Mouse (Mus musculus) midbrain, embryonic 10.5 days (tissue): Measurements from ENCODE around the gene Gmds. TPM values are rescaled to one million over a fixed set of nuclear protein-coding genes. Genes with fewer than 3 reads are reported as not detected.

Experiments
- DNase-seq: peaks from one replicate; pipeline ENCODE4 v3.0.0-alpha.2; 2017; ENCODE audit warnings: low spot score
- H3K27ac ChIP-seq: fragments of 300-500 bp; sonication (generic); replicated peaks from 2 replicates; pipeline ENCODE4 v1.5.1; 2016; ENCODE audit warnings: mild to moderate bottlenecking
- H3K27me3 ChIP-seq: fragments of 300-500 bp; sonication (generic); 2 replicates; pipeline ENCODE4 v1.6.1; 2016; ENCODE audit warnings: low read depth, mild to moderate bottlenecking; ENCODE audit not compliant: poor library complexity, severe bottlenecking
- H3K36me3 ChIP-seq: fragments of 300-500 bp; sonication (generic); 2 replicates; pipeline ENCODE4 v1.6.1; 2016; ENCODE audit warnings: mild to moderate bottlenecking, moderate library complexity
- H3K4me1 ChIP-seq: fragments of 300-500 bp; sonication (generic); 2 replicates; pipeline ENCODE4 v1.6.1; 2016
- H3K4me3 ChIP-seq: fragments of 300-500 bp; sonication (generic); 2 replicates; pipeline ENCODE4 v1.5.1; 2016; ENCODE audit warnings: mild to moderate bottlenecking, moderate library complexity
- H3K9me3 ChIP-seq: fragments of 300-500 bp; sonication (generic); replicated peaks from 2 replicates; pipeline ENCODE4 v1.6.1; 2016; ENCODE audit warnings: mild to moderate bottlenecking
- WGBS: fragments of 180-500 bp; shearing (Covaris S2); methylation state at CpG from one replicate; pipeline ENCODE4 v1.1.7; 2016; 5-methylcytosine and 5-hydroxymethylcytosine counted together
- polyA plus RNA-seq: library from polyadenylated mRNA; unstranded; fragments of >200 nt; fragmentation: Nextera tagmentation; extraction: Ambion mirVana; gene quantifications from 2 replicates; pipeline ENCODE4 v1.2.1, GENCODE M21; 2016

The Gmds gene
- polyA plus RNA-seq, 1 experiment from 2014 or later, result 29.9 TPM

DNA sequence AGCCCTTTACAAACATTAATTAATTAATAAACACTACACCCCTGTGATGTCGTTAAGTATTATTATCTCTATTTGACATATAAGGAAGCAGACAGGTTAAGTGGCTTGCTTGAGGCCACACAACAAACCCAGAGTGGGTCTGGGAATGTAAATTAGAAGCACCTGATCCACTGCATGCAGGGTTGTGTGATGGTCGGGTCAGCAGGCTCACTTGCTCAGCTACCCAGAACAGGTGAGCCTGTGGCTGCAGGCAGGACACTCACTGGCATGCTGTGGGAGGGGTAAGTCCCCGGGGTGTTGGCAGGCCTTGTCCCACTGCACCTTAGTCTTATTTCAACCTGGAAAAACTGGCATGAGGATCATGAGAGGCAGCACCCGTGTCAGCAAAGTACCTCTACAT lies 484.5 kb downstream of the Gmds start:
- Histone ChIP-seq H3K4me3 (no peak overlapping the region), H3K27ac (no peak overlapping the region), H3K4me1 (peaks cover 9% of the 10 kb centered on the region), H3K27me3 (no peaks in the 10 kb centered on the region), H3K9me3 (no peaks in the 10 kb centered on the region), H3K36me3 (no peaks in the 10 kb centered on the region)
- WGBS, result 83% methylated on average over 4 of the region's 4 CpGs
- DNase-seq, result no peak

DNA sequence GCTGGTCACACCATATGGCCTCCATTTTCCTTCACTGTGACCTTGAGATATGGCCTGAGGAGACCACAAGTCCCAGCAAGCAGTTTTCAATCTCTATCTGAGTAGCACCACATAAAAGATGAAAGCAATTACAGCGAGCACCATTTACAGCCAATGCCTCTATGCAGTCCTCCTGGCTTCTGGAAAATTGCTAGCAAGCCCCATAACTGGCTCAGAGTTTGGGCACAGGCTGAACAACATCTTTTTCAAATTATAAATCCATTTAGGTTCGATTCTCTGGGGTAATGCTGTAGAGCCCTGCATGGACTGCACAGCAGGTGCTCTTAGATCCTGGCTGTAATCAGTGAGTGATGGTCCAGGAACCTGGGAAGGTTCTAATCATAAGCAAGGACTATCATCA lies 485.0 kb downstream of the Gmds start:
- H3K9me3 ChIP-seq, result no peaks in the 10 kb centered on the region
- H3K4me3 ChIP-seq, result no peak overlapping the region
- H3K4me1 ChIP-seq, result peaks cover 9% of the 10 kb centered on the region
- H3K27me3 ChIP-seq, result no peaks in the 10 kb centered on the region
- DNase-seq, result no peak
- H3K36me3 ChIP-seq, result no peaks in the 10 kb centered on the region
- no peak overlapping the region for H3K27ac ChIP-seq
- 78% methylated on average over 2 of the region's 2 CpGs for WGBS

DNA sequence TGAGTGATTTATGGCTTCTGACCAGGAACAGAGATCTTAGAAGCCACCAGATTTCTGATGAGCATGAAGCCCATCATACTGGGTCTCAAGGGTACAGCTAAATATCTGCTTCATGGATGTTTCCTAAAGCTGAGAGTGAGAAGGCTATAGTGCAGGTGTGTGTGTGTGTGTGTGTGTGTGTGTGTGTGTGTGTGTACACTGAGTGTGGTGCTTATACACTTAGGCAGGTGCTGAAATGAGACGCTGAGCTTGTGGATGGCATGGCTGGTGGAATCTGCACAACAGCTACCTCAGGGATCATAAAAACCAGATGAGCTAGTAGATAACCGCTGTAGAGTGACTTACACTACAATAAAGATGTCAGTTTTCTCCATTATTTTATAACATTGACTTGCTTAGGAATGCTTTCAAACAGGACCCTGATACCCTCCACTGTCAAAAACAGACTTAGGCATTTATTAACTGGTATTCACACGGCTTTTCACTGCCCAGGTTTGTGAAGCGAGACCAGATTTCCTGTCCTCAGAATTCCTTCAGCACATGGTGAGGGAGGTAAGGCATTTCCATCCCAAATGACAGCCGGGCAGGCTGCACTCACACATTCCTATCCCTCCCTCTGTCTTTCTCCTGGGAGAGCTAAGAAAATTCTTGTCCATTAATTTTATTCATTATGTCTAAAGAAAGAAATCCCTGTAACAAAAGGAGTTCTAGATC lies 489.1 kb downstream of the Gmds start:
- Histone ChIP-seq H3K27me3 (no peaks in the 10 kb centered on the region), H3K36me3 (no peaks in the 10 kb centered on the region), H3K9me3 (no peaks in the 10 kb centered on the region), H3K27ac (no peak overlapping the region), H3K4me3 (no peak overlapping the region), H3K4me1 (peaks cover 9% of the 10 kb centered on the region)
- WGBS, result 52% methylated on average over 5 of the region's 5 CpGs
- no peak for DNase-seq

DNA sequence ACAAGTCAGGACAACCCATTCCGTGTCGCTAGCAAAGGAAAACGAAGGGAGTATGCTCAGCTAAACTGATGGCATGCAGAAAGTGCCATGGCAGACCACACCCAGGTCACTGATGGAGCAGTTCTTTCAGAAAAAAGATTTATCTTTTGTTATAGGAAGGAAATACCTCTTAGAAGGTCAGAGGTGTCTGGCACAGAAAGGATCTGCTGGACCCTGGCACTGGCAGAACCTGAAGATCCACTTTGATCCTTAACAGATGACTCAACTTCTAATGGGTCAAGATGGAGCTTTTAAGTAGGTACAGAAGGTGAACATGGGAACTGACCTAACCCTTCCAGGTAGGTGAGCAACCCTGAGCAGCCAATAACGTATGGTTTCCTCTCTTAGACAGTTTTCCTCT lies 502.7 kb downstream of the Gmds start:
- Histone ChIP-seq H3K36me3 (no peaks in the 10 kb centered on the region), H3K9me3 (no peaks in the 10 kb centered on the region), H3K27ac (no peak overlapping the region), H3K4me3 (no peak overlapping the region), H3K4me1 (no peaks in the 10 kb centered on the region), H3K27me3 (no peaks in the 10 kb centered on the region)
- 83% methylated on average over 4 of the region's 4 CpGs for WGBS
- DNase-seq, result no peak

DNA sequence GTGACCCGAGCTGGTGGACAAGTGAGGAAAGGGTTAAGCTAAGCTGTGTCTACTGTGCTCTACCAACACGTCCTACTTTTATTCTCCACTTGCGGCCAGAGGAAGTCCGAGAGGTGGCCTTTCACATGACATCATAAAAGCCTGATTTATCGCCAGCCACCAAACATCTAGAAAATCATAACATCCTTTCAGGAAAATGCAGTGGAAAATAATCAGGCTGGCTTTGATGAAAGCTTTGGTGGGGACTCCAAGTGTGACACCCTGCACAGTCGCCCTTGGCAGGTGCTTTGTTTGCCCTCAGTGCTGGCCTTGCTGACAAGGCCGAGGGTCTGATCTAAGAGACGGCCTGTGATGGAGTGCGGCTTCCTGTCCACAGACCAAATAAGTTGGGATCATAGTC lies 508.2 kb downstream of the Gmds start:
- Histone ChIP-seq H3K27ac (no peak overlapping the region), H3K4me3 (no peak overlapping the region), H3K9me3 (no peaks in the 10 kb centered on the region), H3K4me1 (no peaks in the 10 kb centered on the region), H3K27me3 (peaks cover 1% of the 10 kb centered on the region; the same call in 1 of the 2 replicates), H3K36me3 (no peaks in the 10 kb centered on the region)
- 77% methylated on average over 9 of the region's 9 CpGs for WGBS
- no peak for DNase-seq

DNA sequence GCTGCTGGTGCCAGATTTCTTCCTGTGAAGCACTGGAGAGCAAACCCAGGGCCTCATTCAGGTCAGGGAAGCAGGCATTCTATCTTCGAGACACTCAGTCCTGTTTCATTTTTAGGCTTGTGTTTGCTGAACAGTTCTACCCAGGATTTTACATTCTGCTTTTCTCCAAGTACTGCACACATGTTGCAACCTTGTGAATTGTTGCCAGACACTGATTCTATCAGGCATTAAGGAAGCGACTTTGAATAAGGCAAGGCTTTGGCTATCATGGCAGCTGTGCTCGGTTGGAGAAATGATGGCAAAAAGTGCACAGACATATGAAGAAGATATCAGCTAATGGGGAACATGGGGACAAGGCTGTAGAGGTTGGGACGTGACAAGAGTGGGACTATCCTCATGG lies 510.1 kb downstream of the Gmds start:
- 93% methylated on average over 4 of the region's 4 CpGs for WGBS
- no peak for DNase-seq

DNA sequence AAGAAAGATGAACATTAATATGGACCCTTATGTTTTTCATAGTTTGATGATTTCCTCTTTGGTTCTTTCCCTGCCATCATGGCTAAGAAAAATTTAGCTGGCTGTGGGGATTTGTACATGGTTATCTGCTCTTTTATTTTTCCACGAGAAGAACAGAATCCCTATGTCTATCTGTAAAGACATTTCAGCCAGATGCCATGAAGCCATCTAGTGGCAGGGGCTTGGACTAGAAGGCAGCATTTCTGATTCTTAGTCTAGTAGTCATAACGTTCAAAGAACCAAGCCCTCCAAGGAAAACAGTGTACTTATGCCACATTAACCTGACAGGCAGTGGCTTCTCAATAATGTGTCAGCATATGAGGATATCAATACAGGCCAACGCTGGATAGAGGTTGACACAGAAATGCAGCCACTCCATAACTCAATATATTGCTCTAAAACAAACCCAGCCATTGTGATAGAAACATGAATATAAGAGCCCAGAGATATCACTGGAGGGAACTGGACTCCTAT lies 510.7 kb downstream of the Gmds start:
- 62% methylated on average over 3 of the region's 3 CpGs for WGBS
- DNase-seq, result no peak

More for the DNA sequence above, 510.1 kb downstream of the Gmds start:
- 0 out of 2 replicates have a peak, but pooled peaks cover under 1% of the 10 kb centered on the region for H3K4me1 ChIP-seq
- no peaks in the 10 kb centered on the region for H3K36me3 ChIP-seq
- H3K27ac ChIP-seq, result no peak overlapping the region
- H3K9me3 ChIP-seq, result no peaks in the 10 kb centered on the region
- H3K4me3 ChIP-seq, result no peak overlapping the region
- peaks cover 16% of the 10 kb centered on the region for H3K27me3 ChIP-seq

DNA sequence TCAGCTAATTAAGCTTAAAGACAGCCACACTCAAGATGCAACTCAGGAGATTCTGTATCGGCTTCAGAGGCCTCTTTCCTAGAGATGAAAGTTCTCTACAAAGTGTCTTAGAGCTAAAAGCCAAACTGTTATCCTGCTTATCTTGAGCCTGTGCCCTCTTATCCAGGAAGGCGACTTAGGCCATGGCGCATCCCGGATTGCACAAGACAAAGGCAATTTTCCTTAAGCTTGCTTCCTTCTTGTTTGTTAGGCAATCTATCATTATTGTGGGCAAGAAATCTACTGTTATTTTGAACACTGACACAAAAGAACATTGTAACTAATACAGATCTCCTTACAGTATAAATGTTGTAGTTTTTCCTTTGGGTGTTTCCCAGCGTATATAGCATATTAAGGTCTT lies 511.4 kb downstream of the Gmds start:
- WGBS, result 84% methylated on average over 5 of the region's 5 CpGs
- H3K27ac ChIP-seq, result no peak overlapping the region
- H3K9me3 ChIP-seq, result no peaks in the 10 kb centered on the region
- peaks cover 29% of the 10 kb centered on the region for H3K27me3 ChIP-seq
- no peak for DNase-seq
- no peak overlapping the region for H3K4me3 ChIP-seq
- H3K36me3 ChIP-seq, result no peaks in the 10 kb centered on the region
- 0 out of 2 replicates have a peak, but pooled peaks cover 2% of the 10 kb centered on the region for H3K4me1 ChIP-seq

More for the DNA sequence above, 510.7 kb downstream of the Gmds start:
- Histone ChIP-seq H3K4me3 (no peak overlapping the region), H3K27ac (no peak overlapping the region), H3K9me3 (no peaks in the 10 kb centered on the region), H3K27me3 (peaks cover 21% of the 10 kb centered on the region), H3K36me3 (no peaks in the 10 kb centered on the region), H3K4me1 (0 out of 2 replicates have a peak, but pooled peaks cover 2% of the 10 kb centered on the region)

DNA sequence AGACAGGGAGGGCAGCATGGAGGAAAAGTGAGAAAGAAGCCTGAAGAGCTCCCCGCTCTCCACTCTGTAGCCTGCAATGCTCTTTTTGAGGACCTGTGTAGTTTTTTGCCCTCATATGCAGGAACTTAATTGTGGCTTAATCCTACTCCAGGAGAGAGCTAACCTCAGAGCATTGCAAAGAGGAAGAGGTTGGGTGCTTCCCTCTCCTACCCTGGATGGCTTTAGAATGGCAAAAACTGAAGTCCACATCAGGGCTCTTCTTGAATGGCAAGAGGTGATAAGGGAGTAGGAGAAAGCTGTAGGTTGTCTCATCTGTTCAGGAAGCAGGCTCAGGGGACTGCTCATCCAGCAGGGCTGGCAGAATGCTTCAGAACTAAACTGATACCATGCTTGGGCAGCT lies 513.4 kb downstream of the Gmds start:
- Histone ChIP-seq H3K36me3 (no peaks in the 10 kb centered on the region), H3K9me3 (no peaks in the 10 kb centered on the region), H3K4me3 (no peak overlapping the region), H3K27ac (no peak overlapping the region), H3K4me1 (peaks cover 12% of the 10 kb centered on the region), H3K27me3 (peaks cover 48% of the 10 kb centered on the region)
- DNase-seq, result no peak
- 81% methylated on average over 1 of the region's 1 CpGs for WGBS

DNA sequence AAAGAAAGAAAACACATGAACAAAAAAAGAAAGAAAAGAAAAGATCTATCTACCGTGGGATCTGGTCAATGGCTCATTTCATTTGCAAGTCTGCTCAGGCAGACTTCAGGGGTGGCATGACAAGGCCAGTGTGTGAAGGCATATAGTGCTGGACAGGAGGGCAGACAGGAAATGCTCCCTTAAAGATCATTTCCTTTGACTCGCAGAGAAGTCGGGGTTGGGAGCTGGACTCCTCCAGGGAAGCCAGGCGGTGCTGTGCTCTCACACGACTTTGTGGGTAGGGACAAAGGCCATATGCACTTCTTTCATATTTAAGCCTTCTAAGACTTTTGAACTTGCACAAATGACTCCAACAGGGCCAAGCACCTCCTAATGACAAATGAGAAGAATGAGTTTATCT lies 515.2 kb downstream of the Gmds start:
- Histone ChIP-seq H3K27me3 (peaks cover 67% of the 10 kb centered on the region), H3K4me3 (no peak overlapping the region), H3K4me1 (peaks cover 16% of the 10 kb centered on the region), H3K27ac (no peak overlapping the region), H3K9me3 (no peaks in the 10 kb centered on the region), H3K36me3 (no peaks in the 10 kb centered on the region)
- WGBS, result 26% methylated on average over 5 of the region's 5 CpGs
- no peak for DNase-seq

DNA sequence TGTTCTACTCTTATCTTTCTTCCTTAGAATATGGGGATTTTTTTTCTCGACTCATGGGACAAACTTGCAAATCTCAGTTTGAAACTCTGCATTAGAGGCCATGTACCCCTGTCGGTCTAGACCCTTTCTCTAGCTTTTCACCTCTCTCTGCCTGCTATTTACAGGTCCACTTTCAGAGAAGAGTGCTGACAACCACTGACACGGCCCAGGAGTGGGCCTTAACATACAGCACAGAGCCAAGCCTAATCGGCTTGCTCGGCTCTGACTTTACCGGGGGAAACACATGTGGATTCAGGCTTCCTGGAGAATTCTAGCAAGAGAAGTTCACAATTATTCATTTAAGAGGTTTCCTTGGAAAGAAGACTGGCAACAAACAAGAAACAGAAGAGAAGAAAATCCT lies 517.5 kb downstream of the Gmds start:
- no peak for DNase-seq
- WGBS, result 16% methylated on average over 6 of the region's 6 CpGs
- peak overlapping the region; percentile 43 for H3K4me3 ChIP-seq
- no peak overlapping the region for H3K27ac ChIP-seq
- H3K36me3 ChIP-seq, result no peaks in the 10 kb centered on the region
- H3K9me3 ChIP-seq, result no peaks in the 10 kb centered on the region
- H3K27me3 ChIP-seq, result peaks cover 90% of the 10 kb centered on the region
- H3K4me1 ChIP-seq, result peaks cover 21% of the 10 kb centered on the region

DNA sequence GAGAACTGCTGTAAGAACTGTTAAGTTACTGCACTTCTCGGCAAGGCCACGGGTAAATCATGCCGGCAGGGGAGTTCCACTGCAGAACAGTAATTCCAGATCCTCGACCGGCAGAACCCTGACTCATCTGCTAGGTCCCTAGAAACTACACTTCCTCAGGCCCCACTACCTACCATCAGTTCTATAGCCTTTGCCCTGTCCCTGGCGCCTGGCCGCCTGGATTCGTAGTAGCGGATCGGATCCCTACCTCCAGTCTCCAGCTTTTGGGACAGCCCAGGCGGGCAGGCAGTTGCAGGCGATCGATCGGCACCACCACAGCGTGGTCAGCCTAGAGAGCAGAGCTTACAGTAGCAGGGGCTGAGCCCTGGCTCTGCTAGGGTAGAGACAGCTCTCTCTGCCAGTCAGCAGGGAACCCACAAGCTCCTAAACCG lies 517.9 kb downstream of the Gmds start:
- Histone ChIP-seq H3K4me1 (peaks cover 26% of the 10 kb centered on the region), H3K27ac (no peak overlapping the region; the same call in 1 of the 2 replicates), H3K9me3 (no peaks in the 10 kb centered on the region), H3K36me3 (no peaks in the 10 kb centered on the region), H3K4me3 (peak overlapping the region; percentile 43), H3K27me3 (peaks cover 94% of the 10 kb centered on the region)
- peak; percentile 77 for DNase-seq
- WGBS, result 1% methylated on average over 16 of the region's 16 CpGs

DNA sequence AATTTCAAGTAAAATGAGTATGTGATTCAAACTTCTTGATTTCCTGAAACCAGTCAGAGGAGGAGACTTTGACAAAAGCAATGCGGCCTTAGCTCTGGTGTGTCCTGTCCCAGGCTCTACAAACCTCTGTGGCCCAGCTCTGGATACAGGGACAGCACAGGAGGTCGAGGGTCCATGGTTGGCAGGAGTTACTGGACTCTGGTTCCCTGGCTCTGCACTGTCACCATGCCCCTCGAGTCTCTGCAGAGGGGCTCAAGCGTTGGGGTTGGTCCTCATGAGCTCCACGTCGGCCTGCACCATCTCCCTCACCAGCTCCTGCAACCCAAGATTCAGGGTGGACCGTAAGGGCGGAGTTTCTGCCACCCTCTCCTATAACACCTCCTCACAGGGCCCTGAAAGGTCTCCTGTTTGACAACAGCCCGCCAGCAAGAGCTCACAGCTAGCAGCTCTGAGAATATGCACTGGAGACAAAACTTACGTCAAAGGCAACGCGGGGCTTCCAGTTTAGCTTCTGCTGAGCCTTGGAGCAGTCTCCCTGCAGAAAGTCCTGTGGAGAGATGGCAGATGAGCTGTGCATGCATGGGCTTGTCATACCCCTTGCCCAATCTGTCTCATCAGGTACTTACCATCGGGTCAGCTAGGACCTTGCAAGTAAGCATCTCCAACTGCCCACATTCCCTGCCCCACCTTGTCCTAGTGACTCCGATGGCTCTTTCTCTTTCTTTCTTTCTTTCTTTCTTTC lies 518.7 kb downstream of the Gmds start:
- Histone ChIP-seq H3K36me3 (no peaks in the 10 kb centered on the region), H3K27ac (no peak overlapping the region), H3K4me3 (no peak overlapping the region), H3K27me3 (peaks cover 96% of the 10 kb centered on the region), H3K9me3 (no peaks in the 10 kb centered on the region), H3K4me1 (peaks cover 28% of the 10 kb centered on the region)
- WGBS, result 28% methylated on average over 14 of the region's 14 CpGs
- no peak for DNase-seq
